Mouse (Mus musculus): ENCODE data around the gene Cog6.

DNA sequence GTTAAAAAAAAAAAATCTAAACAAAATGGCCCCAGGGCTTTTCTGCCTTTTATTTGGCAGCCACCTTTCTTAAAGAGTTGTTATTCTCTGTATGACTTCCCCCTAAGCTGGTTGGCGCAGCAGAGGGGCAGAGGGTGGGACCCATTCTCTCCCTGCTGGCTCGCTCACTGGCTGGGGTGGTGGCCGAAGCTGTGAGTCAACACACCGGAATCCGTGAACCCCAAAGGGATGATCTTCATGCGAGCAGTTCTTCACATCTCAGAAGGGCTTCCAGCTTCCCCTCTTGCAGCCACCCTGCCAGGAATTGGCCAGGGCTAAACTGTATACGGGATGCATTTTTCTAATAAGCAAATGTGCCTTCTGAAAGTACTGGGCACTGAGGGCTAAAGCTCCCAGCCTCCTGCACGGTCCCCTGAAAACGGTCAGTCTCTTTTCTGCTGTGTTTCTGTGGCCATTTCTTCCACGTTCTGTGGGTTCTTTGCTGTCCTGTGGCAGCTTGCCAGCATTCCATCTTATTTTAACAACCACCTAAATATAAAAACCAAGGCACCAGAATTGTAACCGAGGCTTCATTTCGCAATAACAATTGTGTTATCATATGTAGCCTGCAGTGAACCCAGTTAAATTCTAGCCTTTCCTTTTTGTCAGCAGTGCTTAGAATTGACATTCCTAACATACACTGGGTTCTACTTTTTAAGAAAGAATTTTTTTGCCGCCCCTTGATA is 46.5 kb upstream of the Cog6 start:
- TF ChIP-seq CTCF (conservative IDR thresholded peaks at IDR 0.05; ENCODE audit: low read length) (no peak), NANOG (IDR thresholded peaks at IDR 0.05; ENCODE audit: borderline replicate concordance, low read length) (no peak)
